Mouse (Mus musculus): ENCODE measurements around the gene Cobl.

- TF ChIP-seq EP300 (IDR thresholded peaks at IDR 0.05; ENCODE audit: low read depth) (no peak), CTCF (IDR thresholded peaks at IDR 0.05; ENCODE audit: low read depth) (no peak)
Measured at GRCm38 (mm10) chr11:12193369-12193768, 271.4 kb downstream of the Cobl start.
